Mouse (Mus musculus): ENCODE results near the gene Fam69b. TPM values are rescaled to one million over a fixed set of nuclear protein-coding genes. Genes with fewer than 3 reads are reported as not detected.

Fam69b gene
- total RNA-seq, 2 experiments from 2014 or later = 8.6 to 13.9 TPM

DNA sequence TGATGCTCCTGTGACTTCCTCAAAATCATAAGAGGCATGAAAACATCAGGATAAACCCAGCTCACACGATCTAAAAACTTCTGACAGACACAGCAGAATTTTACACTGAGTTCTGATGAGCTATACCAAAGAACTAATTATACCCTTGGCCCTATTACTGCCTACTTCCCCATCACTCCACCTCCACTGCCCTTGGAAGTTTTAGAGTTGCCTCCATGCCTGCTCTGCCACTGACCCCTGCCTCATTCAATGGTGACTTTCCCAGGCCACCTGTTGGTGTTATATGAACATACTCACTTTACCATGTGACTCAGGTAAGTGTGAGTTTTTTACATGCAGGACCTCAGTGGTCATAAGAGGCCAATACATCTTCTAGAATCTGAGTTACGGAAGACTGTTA lies 29.2 kb downstream of the Fam69b start:
- DNase-seq (ENCODE audit: low spot score in 2 of 2) = no peak

DNA sequence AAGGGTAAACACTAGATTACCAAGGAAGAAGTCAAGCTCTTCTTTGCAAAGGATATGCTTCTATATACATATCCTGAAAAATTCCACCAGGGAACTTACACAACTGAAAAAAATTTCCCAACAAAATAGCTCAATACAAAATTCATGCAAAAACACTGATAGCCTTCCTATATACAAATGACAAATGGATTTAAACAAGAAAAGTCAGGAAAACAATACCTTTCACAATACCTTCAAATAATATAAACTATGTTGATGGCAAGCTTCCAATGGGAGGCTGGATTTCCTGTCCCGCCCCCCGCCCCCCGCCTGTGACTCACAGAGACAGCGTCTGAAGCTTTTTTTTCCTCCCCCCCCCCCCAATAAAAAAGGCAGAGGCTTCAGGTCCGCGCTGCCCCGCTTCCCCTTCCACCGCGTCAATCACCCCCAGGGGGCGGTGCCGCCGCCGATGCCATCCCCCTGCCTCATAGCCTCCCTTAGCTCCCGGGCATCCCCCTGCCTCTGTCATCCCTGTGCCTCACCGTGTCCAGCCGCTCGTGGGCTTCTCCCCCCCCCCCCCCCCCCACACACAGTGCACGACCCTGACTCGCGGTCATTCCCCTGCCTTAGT lies 33.0 kb downstream of the Fam69b start:
- no peak for DNase-seq (ENCODE audit: low spot score in 2 of 2)

DNA sequence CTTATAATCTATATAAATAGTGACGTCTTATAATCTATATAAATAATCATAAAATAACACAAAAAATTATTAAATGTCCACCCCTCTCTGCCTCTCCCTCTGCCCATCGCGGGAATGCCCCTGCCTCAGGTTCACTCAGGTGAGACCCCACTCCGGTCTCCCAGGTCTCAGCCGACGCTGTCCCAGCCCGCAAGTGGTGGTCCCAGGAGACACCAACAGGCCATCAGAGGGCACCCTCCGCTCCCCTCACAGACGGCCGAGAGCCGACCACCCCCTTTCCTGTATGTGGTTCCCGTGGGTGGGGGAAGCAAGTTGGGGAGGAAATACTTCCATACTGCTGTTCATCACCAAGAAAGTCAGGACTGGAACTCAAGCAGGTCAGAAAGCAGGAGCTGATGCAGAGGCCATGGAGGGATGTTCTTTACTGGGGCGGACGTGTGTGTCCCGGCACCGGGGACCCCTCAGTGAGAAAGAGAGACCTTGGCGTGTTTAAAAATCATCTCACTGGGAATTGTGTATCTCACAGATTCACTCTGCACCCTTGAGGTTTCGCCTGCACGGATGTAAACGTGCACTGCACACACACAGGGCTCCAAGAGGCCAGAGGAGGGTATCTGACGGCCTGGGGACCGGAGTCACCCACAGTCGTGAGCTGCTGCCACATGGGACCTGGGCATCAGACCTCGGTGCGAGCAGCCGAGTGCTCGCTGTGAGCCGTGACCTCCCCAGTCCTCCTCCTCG lies 33.7 kb downstream of the Fam69b start:
- DNase-seq (ENCODE audit: low spot score in 2 of 2) = no peak

DNA sequence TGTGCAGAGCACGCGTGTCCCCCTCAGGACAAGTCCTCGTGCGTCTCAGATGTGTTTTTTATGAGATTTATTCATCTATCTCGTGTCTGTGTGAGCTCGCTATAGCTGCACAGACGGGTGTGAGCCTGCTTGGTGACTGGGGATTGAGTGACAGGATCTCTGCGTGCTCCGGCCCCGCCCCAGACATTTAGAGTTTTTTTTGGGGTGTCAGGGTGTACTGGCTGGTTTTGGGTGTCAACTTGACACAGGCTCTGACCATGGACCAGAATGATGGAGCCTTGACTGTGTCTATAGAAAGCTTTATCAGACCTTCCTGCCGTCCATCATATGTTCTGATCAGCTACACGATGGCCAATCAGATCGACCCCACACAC lies 34.2 kb downstream of the Fam69b start:
- DNase-seq (ENCODE audit: low spot score in 2 of 2) = no peak

DNA sequence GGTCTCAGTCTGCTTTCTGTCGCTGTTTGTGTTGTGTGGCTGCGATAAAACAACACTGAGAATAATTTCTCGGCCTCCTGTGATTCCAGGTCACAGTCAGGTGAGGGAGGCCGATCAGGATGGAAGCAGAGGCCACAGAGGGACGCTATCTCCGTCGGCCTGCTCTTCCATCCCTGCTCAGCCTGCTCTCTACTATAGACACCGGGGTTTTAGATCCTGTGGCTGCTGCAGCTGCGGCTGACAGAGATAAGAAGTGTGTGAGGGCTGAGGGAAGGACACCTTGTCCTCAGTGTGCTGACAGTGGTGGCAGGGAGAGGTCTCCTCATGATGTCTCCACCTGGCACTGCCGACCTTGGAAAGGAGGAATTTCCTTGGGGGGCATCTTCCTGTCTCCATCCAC lies 34.9 kb downstream of the Fam69b start:
- DNase-seq (ENCODE audit: low spot score in 2 of 2) = no peak

DNA sequence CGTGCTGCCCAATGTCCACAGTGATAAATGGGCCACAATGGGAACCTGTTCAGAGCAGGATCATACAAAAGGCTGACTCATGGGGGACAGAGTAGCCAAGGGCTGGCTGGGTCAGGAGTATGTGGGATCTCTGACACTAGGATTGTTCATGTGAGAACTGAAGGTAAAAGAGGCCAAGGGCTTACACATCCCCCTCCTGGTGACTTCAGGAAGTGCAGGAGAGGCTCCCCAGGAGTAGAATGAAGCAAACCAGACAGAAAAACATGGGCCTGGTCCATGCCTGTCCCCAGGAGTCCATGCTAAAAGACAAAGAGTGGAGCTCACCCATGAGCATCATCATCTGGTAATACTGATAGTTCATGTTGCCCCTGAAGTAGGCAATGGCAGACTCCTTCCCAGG lies 35.3 kb downstream of the Fam69b start:
- peak; percentile 44 to 54 for DNase-seq (ENCODE audit: low spot score in 2 of 2)

DNA sequence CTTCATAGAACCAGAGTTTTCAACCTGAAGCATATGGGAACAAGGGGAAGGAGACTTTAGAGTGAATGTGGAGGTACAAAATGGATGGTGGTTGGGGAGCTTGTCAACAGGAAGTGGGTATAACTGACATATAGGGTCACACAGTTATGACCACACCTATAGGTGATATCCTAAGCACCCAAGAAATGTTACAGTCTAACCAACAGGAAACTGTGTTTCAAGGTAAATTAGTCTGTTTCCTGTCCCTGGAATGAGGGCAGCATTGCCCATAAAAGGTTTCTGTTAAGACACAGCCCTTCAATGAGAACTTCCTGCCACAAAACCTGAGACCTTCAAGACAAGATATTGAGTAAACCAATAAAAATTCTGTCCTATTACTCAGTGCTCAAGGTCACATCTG lies 40.5 kb downstream of the Fam69b start:
- no peak for DNase-seq (ENCODE audit: low spot score in 2 of 2)

DNA sequence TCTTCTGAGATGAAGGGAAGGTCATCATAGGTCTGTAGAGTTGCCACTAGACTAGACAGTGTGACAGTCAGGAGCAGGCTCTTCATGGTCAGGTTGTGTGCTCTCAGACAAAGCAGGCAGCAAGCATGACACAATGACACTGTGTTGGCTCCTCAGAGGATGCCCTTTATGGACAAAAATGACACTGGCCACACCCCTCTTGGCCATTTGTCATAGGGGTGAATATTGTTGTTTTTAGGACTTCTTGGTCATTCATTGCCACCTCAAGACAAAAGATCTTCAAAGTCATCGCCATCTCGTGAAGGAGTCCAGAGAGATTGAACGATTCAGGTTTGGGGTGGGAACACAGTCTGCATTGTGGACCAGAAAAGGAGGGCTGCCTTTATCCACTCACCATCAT lies 42.9 kb downstream of the Fam69b start, which contains the start of gene Lcn4:
Gene Lcn4, minus strand, starts transcription at position 101 of the 400 bp plus-strand sequence.
- no peak for DNase-seq (ENCODE audit: low spot score in 2 of 2)

Small RNA genes lying within 50 kb of the gene (microRNA-seq; reads per million reads assigned to microRNA genes)
- gene Mir126a (ENCODE audit: borderline number of aligned reads in 2 of 2) (0.95 to 6.7 reads per million in 2 experiments), gene Mir126b (ENCODE audit: borderline number of aligned reads in 2 of 2) (0 reads per million in 2 experiments)

Other genes with a start within 250 kb of the Fam69b start
- 10 to 100 TPM; 31.0 to 36.5 TPM for gene Snapc4, start 247.8 kb upstream of the Fam69b start, total RNA-seq (2021)
- gene Entr1, start 239.1 kb upstream of the Fam69b start, total RNA-seq (2021) = 100 to 1,000 TPM; 114 to 119 TPM
- 100 to 1,000 TPM; 139 to 150 TPM for gene Pmpca, start 239.1 kb upstream of the Fam69b start, total RNA-seq (2021)
- gene Inpp5e, start 219.3 kb upstream of the Fam69b start, total RNA-seq (2021) = 10 to 100 TPM; 13.9 to 16.1 TPM
- 10 to 100 TPM; 52.2 to 69.1 TPM for gene Sec16a, start 183.2 kb upstream of the Fam69b start, total RNA-seq (2021)
- gene Notch1, start 111.8 kb upstream of the Fam69b start, total RNA-seq (2021) = 10 to 100 TPM; 21.5 to 22.0 TPM
- 100 to 1,000 TPM in 1 of 2 experiments, 10 to 100 TPM in 1; 97.9 to 102 TPM for gene Egfl7, start 48.4 kb upstream of the Fam69b start, total RNA-seq (2021)
- not detected for gene Gm20532, start 41.8 kb upstream of the Fam69b start, total RNA-seq (2021)
- gene Agpat2, start 24.0 kb upstream of the Fam69b start, total RNA-seq (2021) = 100 to 1,000 TPM; 431 to 896 TPM
- not detected for gene Lcn4, start 42.8 kb downstream of the Fam69b start, total RNA-seq (2021)
- not detected for gene Abo, start 236.5 kb downstream of the Fam69b start, total RNA-seq (2021)